Mouse (Mus musculus): ENCODE data around the gene Tulp4. TPM values are rescaled to one million over a fixed set of nuclear protein-coding genes. Genes with fewer than 3 reads are reported as not detected.
"Not testable (repeated sequence)": the region's sequence is repeated elsewhere in the genome, so short reads cannot be mapped to it uniquely, and the experiment has no call there.

The Tulp4 gene
- polyA plus RNA-seq, 1 experiment from 2014 or later: 59.4 TPM

GRCm38 (mm10) chr17:6211721-6212120 is 105.5 kb downstream of the Tulp4 start:
- no peak overlapping the region for H3K9ac ChIP-seq
- no peaks in the 10 kb centered on the region for H3K27me3 ChIP-seq (replicated peaks)
- no peak for ATAC-seq (ENCODE audit: insufficient number of reproducible peaks, low FRiP score)
- peaks cover 29% of the 10 kb centered on the region for H3K4me1 ChIP-seq (replicated peaks)
- H3K9me3 ChIP-seq (replicated peaks): no peaks in the 10 kb centered on the region
- WGBS: 88% methylated on average over 1 of the region's 1 CpGs
- peaks cover 58% of the 10 kb centered on the region for H3K36me3 ChIP-seq
- H3K27ac ChIP-seq (ENCODE audit: poor library complexity, severe bottlenecking): peak overlapping the region; percentile 55
- no peak overlapping the region for H3K4me2 ChIP-seq
- H3K4me3 ChIP-seq: no peak overlapping the region

- Histone ChIP-seq H3K9me3 (replicated peaks) (no peaks in the 10 kb centered on the region), H3K27me3 (replicated peaks) (no peaks in the 10 kb centered on the region), H3K9ac (no peak overlapping the region), H3K4me1 (replicated peaks) (peaks cover 26% of the 10 kb centered on the region), H3K27ac (ENCODE audit: poor library complexity, severe bottlenecking) (peak overlapping the region; percentile 90), H3K36me3 (peaks cover 34% of the 10 kb centered on the region), H3K4me2 (no peak overlapping the region), H3K4me3 (no peak overlapping the region)
- ATAC-seq (ENCODE audit: insufficient number of reproducible peaks, low FRiP score): no peak
- 77% methylated on average over 4 of the region's 4 CpGs for WGBS
These were observed 109.4 kb downstream of the Tulp4 start for GRCm38 (mm10) chr17:6215640-6216039.

GRCm38 (mm10) chr17:6216514-6216913 is 110.3 kb downstream of the Tulp4 start:
- H3K4me2 ChIP-seq: no peak overlapping the region
- H3K4me3 ChIP-seq: no peak overlapping the region
- H3K27ac ChIP-seq (ENCODE audit: poor library complexity, severe bottlenecking): peak overlapping the region; percentile 90
- peaks cover 20% of the 10 kb centered on the region for H3K4me1 ChIP-seq (replicated peaks)
- no peak; the same call in 1 of the 2 replicates for ATAC-seq (ENCODE audit: insufficient number of reproducible peaks, low FRiP score)
- H3K27me3 ChIP-seq (replicated peaks): no peaks in the 10 kb centered on the region
- H3K36me3 ChIP-seq: peaks cover 34% of the 10 kb centered on the region
- H3K9ac ChIP-seq: no peak overlapping the region
- WGBS: 78% methylated on average over 10 of the region's 10 CpGs
- H3K9me3 ChIP-seq (replicated peaks): no peaks in the 10 kb centered on the region

- H3K36me3 ChIP-seq; H3K9ac ChIP-seq; H3K27ac ChIP-seq (ENCODE audit: poor library complexity, severe bottlenecking); H3K4me3 ChIP-seq; H3K4me2 ChIP-seq; H3K27me3 ChIP-seq (replicated peaks); H3K9me3 ChIP-seq (replicated peaks); H3K4me1 ChIP-seq (replicated peaks): not testable (repeated sequence)
- WGBS: no CpG with 5 or more reads among the region's 7 CpGs
- ATAC-seq (ENCODE audit: insufficient number of reproducible peaks, low FRiP score): peak; percentile 37
These were observed 126.4 kb downstream of the Tulp4 start for GRCm38 (mm10) chr17:6232633-6233032.

- 78% methylated on average over 1 of the region's 1 CpGs for WGBS
- H3K27me3 ChIP-seq (replicated peaks); H3K27ac ChIP-seq (ENCODE audit: poor library complexity, severe bottlenecking); H3K9me3 ChIP-seq (replicated peaks); H3K4me3 ChIP-seq; H3K4me2 ChIP-seq; H3K9ac ChIP-seq; H3K4me1 ChIP-seq (replicated peaks); ATAC-seq (ENCODE audit: insufficient number of reproducible peaks, low FRiP score); H3K36me3 ChIP-seq: not testable (repeated sequence)
These were observed 145.1 kb downstream of the Tulp4 start for GRCm38 (mm10) chr17:6251298-6251697.

- under 1% methylated on average over 18 of the region's 51 CpGs for WGBS
- Histone ChIP-seq H3K4me3 (peak within 1 kb of the TSS; percentile 31), H3K4me2 (peak within 1 kb of the TSS; percentile 59)
- H3K4me1 ChIP-seq (replicated peaks); H3K9ac ChIP-seq; H3K9me3 ChIP-seq (replicated peaks); H3K27me3 ChIP-seq (replicated peaks); H3K27ac ChIP-seq (ENCODE audit: poor library complexity, severe bottlenecking); H3K36me3 ChIP-seq: not testable (repeated sequence)
- peak; percentile 63; the same call in 1 of the 2 replicates for ATAC-seq (ENCODE audit: insufficient number of reproducible peaks, low FRiP score)
These were observed 150.3 kb downstream of the Tulp4 start, which contains the start of gene Tmem181a for GRCm38 (mm10) chr17:6256400-6257069. TSS of gene Tmem181a (plus strand) at chr17:6256860.

- H3K4me1 ChIP-seq (replicated peaks); H3K27ac ChIP-seq (ENCODE audit: poor library complexity, severe bottlenecking); H3K9me3 ChIP-seq (replicated peaks); H3K27me3 ChIP-seq (replicated peaks); H3K9ac ChIP-seq; H3K36me3 ChIP-seq: not testable (repeated sequence)
- 0% methylated on average over 6 of the region's 20 CpGs for WGBS
- peak overlapping the region; percentile 31 for H3K4me3 ChIP-seq
- peak overlapping the region; percentile 59 for H3K4me2 ChIP-seq
- ATAC-seq (ENCODE audit: insufficient number of reproducible peaks, low FRiP score): 0 out of 2 replicates have a peak, but pooled peaks have one; percentile 4
These were observed 150.8 kb downstream of the Tulp4 start for GRCm38 (mm10) chr17:6257070-6257456.

GRCm38 (mm10) chr17:6269876-6270831 is 163.9 kb downstream of the Tulp4 start:
- not testable (repeated sequence) for H3K9me3 ChIP-seq (replicated peaks); H3K36me3 ChIP-seq; H3K27me3 ChIP-seq (replicated peaks); H3K4me1 ChIP-seq (replicated peaks); H3K27ac ChIP-seq (ENCODE audit: poor library complexity, severe bottlenecking)
- under 1% methylated on average over 72 of the region's 84 CpGs for WGBS
- peak overlapping the region; percentile 74 for H3K4me2 ChIP-seq
- peak overlapping the region; percentile 68 for H3K4me3 ChIP-seq
- ATAC-seq (ENCODE audit: insufficient number of reproducible peaks, low FRiP score): peak; percentile 86
- H3K9ac ChIP-seq: peak overlapping the region; percentile 78

GRCm38 (mm10) chr17:6270840-6271239 is 164.6 kb downstream of the Tulp4 start:
- H3K27me3 ChIP-seq (replicated peaks); H3K9me3 ChIP-seq (replicated peaks); ATAC-seq (ENCODE audit: insufficient number of reproducible peaks, low FRiP score); H3K4me1 ChIP-seq (replicated peaks); H3K27ac ChIP-seq (ENCODE audit: poor library complexity, severe bottlenecking); H3K36me3 ChIP-seq: not testable (repeated sequence)
- Histone ChIP-seq H3K4me2 (peak overlapping the region; percentile 74), H3K4me3 (peak overlapping the region; percentile 68), H3K9ac (peak overlapping the region; percentile 78)
- WGBS: 0% methylated on average over 25 of the region's 25 CpGs

GRCm38 (mm10) chr17:6271970-6272369 is 165.7 kb downstream of the Tulp4 start:
- H3K4me1 ChIP-seq (replicated peaks); H3K9ac ChIP-seq; H3K9me3 ChIP-seq (replicated peaks); ATAC-seq (ENCODE audit: insufficient number of reproducible peaks, low FRiP score); H3K4me2 ChIP-seq; H3K27me3 ChIP-seq (replicated peaks); H3K4me3 ChIP-seq; H3K36me3 ChIP-seq; H3K27ac ChIP-seq (ENCODE audit: poor library complexity, severe bottlenecking): not testable (repeated sequence)
- 68% methylated on average over 6 of the region's 6 CpGs for WGBS

- WGBS: 79% methylated on average over 6 of the region's 6 CpGs
These were observed 168.5 kb downstream of the Tulp4 start for GRCm38 (mm10) chr17:6274693-6275092.

More at GRCm38 (mm10) chr17:6274693-6275092, 168.5 kb downstream of the Tulp4 start:
- H3K27me3 ChIP-seq (replicated peaks); H3K27ac ChIP-seq (ENCODE audit: poor library complexity, severe bottlenecking); H3K4me2 ChIP-seq; H3K4me3 ChIP-seq; H3K4me1 ChIP-seq (replicated peaks); H3K9ac ChIP-seq; H3K36me3 ChIP-seq; H3K9me3 ChIP-seq (replicated peaks); ATAC-seq (ENCODE audit: insufficient number of reproducible peaks, low FRiP score): not testable (repeated sequence)
